Mouse (Mus musculus) heart, embryonic 11.5 days (tissue): ENCODE results near the gene 1700019A02Rik. TPM values are rescaled to one million over a fixed set of nuclear protein-coding genes. Genes with fewer than 3 reads are reported as not detected.
A peak's percentile ranks its signal among the peaks of the same experiment; 100 is the strongest.

Experiments used
- ATAC-seq: fragments of 200-750 bp; cut with Nextera tagmentation; replicated peaks from 2 replicates; pipeline ENCODE4 v1.8.0; 2017; ENCODE audit warnings: moderate library complexity; ENCODE audit not compliant: insufficient number of reproducible peaks, low FRiP score, low TSS enrichment
- H3K27ac ChIP-seq: fragments of 300-500 bp; sonication (generic); 2 replicates; pipeline ENCODE4 v1.5.1; 2014; ENCODE audit warnings: mild to moderate bottlenecking, low read depth, low read length
- H3K27me3 ChIP-seq: fragments of 300-500 bp; sonication (generic); 2 replicates; pipeline ENCODE4 v1.6.1; 2014; ENCODE audit warnings: mild to moderate bottlenecking, low read length, mixed read lengths; ENCODE audit not compliant: control insufficient read depth, insufficient read depth
- H3K36me3 ChIP-seq: fragments of 300-500 bp; sonication (generic); 2 replicates; pipeline ENCODE4 v1.6.1; 2014; ENCODE audit warnings: mild to moderate bottlenecking, low read length, moderate library complexity, mixed read lengths; ENCODE audit not compliant: control insufficient read depth, insufficient read depth
- H3K4me1 ChIP-seq: fragments of 300-500 bp; sonication (generic); 2 replicates; pipeline ENCODE4 v1.6.1; 2014; ENCODE audit warnings: low read length; ENCODE audit not compliant: control insufficient read depth, insufficient read depth
- H3K4me2 ChIP-seq: fragments of 300-500 bp; sonication (generic); 2 replicates; pipeline ENCODE4 v1.6.1; 2014; ENCODE audit warnings: mild to moderate bottlenecking, moderate library complexity
- H3K4me3 ChIP-seq: fragments of 300-500 bp; sonication (generic); 2 replicates; pipeline ENCODE4 v1.5.1; 2014; ENCODE audit warnings: low read depth, low read length
- H3K9ac ChIP-seq: fragments of 300-500 bp; sonication (generic); 2 replicates; pipeline ENCODE4 v1.6.1; 2014; ENCODE audit warnings: mild to moderate bottlenecking, low read depth, low read length, moderate library complexity
- H3K9me3 ChIP-seq: fragments of 300-500 bp; sonication (generic); replicated peaks from 2 replicates; pipeline ENCODE4 v1.6.1; 2016; ENCODE audit warnings: low read length; ENCODE audit not compliant: control insufficient read depth
- WGBS: fragments of 180-500 bp; shearing (Covaris S2); extraction: QIAGEN DNeasy Blood & Tissue Kit; methylation state at CpG from one replicate; pipeline ENCODE4 v1.1.7; 2014; ENCODE audit not compliant: insufficient replicate concordance; 5-methylcytosine and 5-hydroxymethylcytosine counted together
- polyA plus RNA-seq: library from polyadenylated mRNA; unstranded; fragments of >200 nt; fragmentation: Nextera tagmentation; extraction: Ambion mirVana; gene quantifications from 2 replicates; pipeline ENCODE4 v1.2.1, GENCODE M21; 2014

Gene 1700019A02Rik
- polyA plus RNA-seq, 1 experiment from 2014 or later: not detected

GRCm38 (mm10) chr1:53189620-53190019, 2.2 kb upstream of the 1700019A02Rik start:
- no peaks in the 10 kb centered on the region for H3K4me1 ChIP-seq
- WGBS: 68% methylated on average over 3 of the region's 3 CpGs
- ATAC-seq: no peak
- H3K9me3 ChIP-seq: no peaks in the 10 kb centered on the region
- no peak overlapping the region for H3K27ac ChIP-seq
- no peaks in the 10 kb centered on the region for H3K36me3 ChIP-seq
- H3K9ac ChIP-seq: no peak overlapping the region
- H3K27me3 ChIP-seq: no peaks in the 10 kb centered on the region
- H3K4me3 ChIP-seq: no peak overlapping the region
- H3K4me2 ChIP-seq: no peak overlapping the region

- WGBS: 85% methylated on average over 3 of the region's 3 CpGs
- ATAC-seq: no peak
- H3K4me2 ChIP-seq: no peak overlapping the region
Observed at GRCm38 (mm10) chr1:53186301-53186700, 1.1 kb downstream of the 1700019A02Rik start.

DNA sequence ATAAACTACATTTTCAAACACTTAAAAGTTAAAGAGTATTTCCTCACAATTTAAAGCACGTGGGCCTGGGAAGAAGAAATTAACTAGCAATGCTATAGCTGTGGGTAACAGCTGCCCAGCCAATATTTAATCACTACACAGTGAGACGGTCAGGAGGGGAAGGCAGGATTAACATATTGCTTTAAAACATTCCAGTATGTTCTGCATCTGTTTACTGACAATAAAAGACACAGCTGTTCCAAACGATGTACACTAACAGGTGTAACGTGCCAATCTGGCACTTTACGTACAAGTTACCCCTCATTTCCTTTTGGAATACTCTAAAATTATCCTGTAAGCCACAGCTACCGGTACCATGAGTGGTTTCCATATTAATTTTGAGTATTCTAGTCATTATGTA, 29.7 kb downstream of the 1700019A02Rik start:
- WGBS: 79% methylated on average over 6 of the region's 6 CpGs

More at GRCm38 (mm10) chr1:53186301-53186700, 1.1 kb downstream of the 1700019A02Rik start:
- Histone ChIP-seq H3K27me3 (no peaks in the 10 kb centered on the region), H3K27ac (no peak overlapping the region), H3K36me3 (no peaks in the 10 kb centered on the region), H3K9me3 (no peaks in the 10 kb centered on the region), H3K4me1 (no peaks in the 10 kb centered on the region), H3K4me3 (no peak overlapping the region), H3K9ac (no peak overlapping the region)

GRCm38 (mm10) chr1:53123066-53123465, 64.4 kb downstream of the 1700019A02Rik start:
- Histone ChIP-seq H3K9me3 (no peaks in the 10 kb centered on the region), H3K27ac (no peak overlapping the region), H3K36me3 (no peaks in the 10 kb centered on the region), H3K27me3 (no peaks in the 10 kb centered on the region), H3K4me3 (no peak overlapping the region), H3K4me2 (no peak overlapping the region), H3K9ac (no peak overlapping the region), H3K4me1 (no peaks in the 10 kb centered on the region)
- WGBS: 59% methylated on average over 2 of the region's 2 CpGs
- no peak for ATAC-seq

More for the DNA sequence above, 29.7 kb downstream of the 1700019A02Rik start:
- Histone ChIP-seq H3K27me3 (no peaks in the 10 kb centered on the region), H3K4me2 (no peak overlapping the region), H3K9ac (no peak overlapping the region), H3K9me3 (no peaks in the 10 kb centered on the region), H3K36me3 (no peaks in the 10 kb centered on the region), H3K27ac (no peak overlapping the region), H3K4me1 (no peaks in the 10 kb centered on the region), H3K4me3 (no peak overlapping the region)
- no peak for ATAC-seq

GRCm38 (mm10) chr1:53110561-53110960, 76.9 kb downstream of the 1700019A02Rik start:
- H3K27ac ChIP-seq: 0 out of 2 replicates have a peak overlapping the region, but pooled peaks have one; percentile 64
- 36% methylated on average over 1 of the region's 1 CpGs for WGBS

More at GRCm38 (mm10) chr1:53110561-53110960, 76.9 kb downstream of the 1700019A02Rik start:
- H3K9me3 ChIP-seq: no peaks in the 10 kb centered on the region
- no peak overlapping the region for H3K4me2 ChIP-seq
- ATAC-seq: no peak
- no peaks in the 10 kb centered on the region for H3K36me3 ChIP-seq
- no peak overlapping the region for H3K9ac ChIP-seq
- no peaks in the 10 kb centered on the region; the same call in 1 of the 2 replicates for H3K4me1 ChIP-seq
- no peaks in the 10 kb centered on the region for H3K27me3 ChIP-seq
- no peak overlapping the region for H3K4me3 ChIP-seq

Other genes starting within 250 kb of the 1700019A02Rik start
- 0.72 and 0.90 TPM in 2 replicates for gene 1700019D03Rik, start 167.5 kb downstream of the 1700019A02Rik start, polyA plus RNA-seq
- 5.0 and 7.0 TPM in 2 replicates for gene Mstn, start 126.0 kb downstream of the 1700019A02Rik start, polyA plus RNA-seq
- gene Pms1, start 109.4 kb upstream of the 1700019A02Rik start, polyA plus RNA-seq: 14.5 and 15.2 TPM in 2 replicates
- 51.2 and 58.2 TPM in 2 replicates for gene Ormdl1, start 109.5 kb upstream of the 1700019A02Rik start, polyA plus RNA-seq
- gene Gm28778, start 109.5 kb upstream of the 1700019A02Rik start, polyA plus RNA-seq: not detected in 2 replicates
- 29.3 and 30.9 TPM in 2 replicates for gene Osgepl1, start 126.0 kb upstream of the 1700019A02Rik start, polyA plus RNA-seq
- gene Asdurf, start 165.0 kb upstream of the 1700019A02Rik start, polyA plus RNA-seq: not detected in 2 replicates
- gene Gm28551, start 165.0 kb upstream of the 1700019A02Rik start, polyA plus RNA-seq: 0.08 and 0.33 TPM in 2 replicates
- gene Asnsd1, start 165.1 kb upstream of the 1700019A02Rik start, polyA plus RNA-seq: 86.6 and 89.9 TPM in 2 replicates